Mouse (Mus musculus): ENCODE results near the gene Klhl35.
"Not testable (repeated sequence)": the region's sequence is repeated elsewhere in the genome, so short reads cannot be mapped to it uniquely, and the experiment has no call there.

Klhl35 gene

DNA sequence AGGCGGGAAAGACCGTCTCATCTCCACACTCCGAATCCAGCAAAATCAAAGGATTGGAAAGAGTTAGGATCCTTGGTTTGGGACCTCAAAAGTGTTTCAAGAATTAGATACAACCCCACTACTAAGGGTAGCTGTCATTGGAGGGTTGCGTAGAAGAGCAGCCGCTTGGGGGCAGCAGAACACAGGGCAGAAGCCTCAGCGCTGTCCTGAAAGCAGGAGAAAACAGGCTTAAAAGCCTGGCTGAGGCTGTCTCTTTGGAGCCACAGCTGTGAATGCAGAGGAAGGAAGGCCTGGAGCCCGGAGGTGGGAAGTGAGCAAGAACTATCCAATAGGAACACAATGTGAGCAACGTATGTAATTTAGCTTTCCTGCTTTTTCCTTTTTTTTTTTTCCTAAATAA, 34.4 kb downstream of the Klhl35 start:
- DNase-seq (ENCODE audit: low spot score), result peak; percentile 51

- no peak for DNase-seq (ENCODE audit: low spot score)
These were observed 34.9 kb downstream of the Klhl35 start for GRCm38 (mm10) chr7:99500655-99501054.

DNA sequence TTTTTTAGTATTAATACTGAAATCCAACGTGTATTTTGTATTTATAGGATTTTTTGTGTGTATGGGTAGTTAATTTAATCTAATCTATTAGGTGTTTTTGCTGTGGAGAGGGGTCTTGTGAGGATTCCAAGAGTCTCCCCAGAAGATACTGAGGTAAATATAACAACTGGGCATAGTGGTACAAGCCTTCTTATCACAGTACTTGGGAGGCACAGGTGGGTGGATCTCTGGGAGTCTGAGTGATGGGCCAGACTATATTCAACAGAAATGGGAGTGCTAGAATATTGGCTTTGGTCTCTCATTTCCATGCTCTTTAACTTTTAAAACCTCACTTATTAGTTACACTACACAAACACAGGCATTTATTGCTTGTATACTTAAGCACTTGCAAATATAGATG, 35.3 kb downstream of the Klhl35 start:
- no peak for DNase-seq (ENCODE audit: low spot score)

GRCm38 (mm10) chr7:99504556-99504955, 38.8 kb downstream of the Klhl35 start:
- DNase-seq (ENCODE audit: low spot score), result no peak

DNA sequence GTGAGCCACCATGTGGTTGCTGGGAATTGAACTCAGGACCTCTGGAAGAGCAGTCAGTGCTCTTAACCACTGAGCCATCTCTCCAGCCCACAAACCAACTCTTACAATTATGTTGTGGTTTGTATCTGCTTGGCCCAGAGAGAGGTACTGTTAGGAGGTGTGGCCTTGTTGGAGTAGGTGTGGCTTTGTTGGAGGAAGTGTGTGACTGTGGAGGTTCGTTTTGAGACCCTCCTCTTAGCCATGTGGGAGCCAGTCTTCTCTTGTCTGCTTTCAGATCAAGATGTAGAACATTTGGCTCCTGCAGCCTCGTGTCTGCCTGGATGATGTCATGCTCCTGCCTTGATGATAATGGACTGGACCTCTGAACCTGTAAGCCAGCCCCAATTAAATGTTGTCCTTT, 42.4 kb downstream of the Klhl35 start:
- not testable (repeated sequence) for DNase-seq (ENCODE audit: low spot score)

- DNase-seq (ENCODE audit: low spot score), result peak; percentile 14
These were observed 44.3 kb downstream of the Klhl35 start for GRCm38 (mm10) chr7:99510087-99510501.

- DNase-seq (ENCODE audit: low spot score), result no peak
These were observed 50.4 kb downstream of the Klhl35 start for GRCm38 (mm10) chr7:99516092-99516813.

- no peak for DNase-seq (ENCODE audit: low spot score)
These were observed 51.0 kb downstream of the Klhl35 start for GRCm38 (mm10) chr7:99516814-99517157.

GRCm38 (mm10) chr7:99518954-99519644, 53.3 kb downstream of the Klhl35 start:
- no peak for DNase-seq (ENCODE audit: low spot score)

DNA sequence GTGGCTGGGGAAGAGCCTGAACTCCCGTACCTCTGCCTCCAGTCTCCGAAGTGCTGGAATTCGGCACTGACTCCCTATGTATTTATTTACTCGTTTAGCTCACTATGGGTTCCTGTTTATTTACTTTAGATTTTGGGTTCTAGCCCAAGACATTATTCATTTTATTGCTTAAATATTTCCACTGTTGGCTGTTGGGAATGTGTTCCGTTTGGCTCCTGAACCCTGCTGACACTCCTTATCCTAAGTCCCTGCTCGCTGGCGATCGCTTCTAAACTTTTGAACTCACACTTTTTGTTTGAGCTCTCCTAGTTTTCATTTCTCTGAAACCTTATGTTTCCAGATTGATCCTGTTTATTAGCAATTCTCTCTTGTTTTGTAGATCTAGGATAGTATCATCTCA, 57.3 kb downstream of the Klhl35 start:
- DNase-seq (ENCODE audit: low spot score), result no peak
